Mouse (Mus musculus) CD4-positive, CD25-positive, alpha-beta regulatory T cell (primary cell): ENCODE results near the gene Pidd1. TPM values are rescaled to one million over a fixed set of nuclear protein-coding genes. Genes with fewer than 3 reads are reported as not detected.

Experiments used
- polyA plus RNA-seq: library from polyadenylated mRNA; unstranded; fragments of 100-300 nt; shearing (Covaris generic); gene quantifications from one replicate; pipeline ENCODE4 v1.2.1, GENCODE M21; 2017

The Pidd1 gene
- 12.2 TPM for polyA plus RNA-seq

GRCm38 (mm10) chr7:141443828-141444237 is at the start of gene Pidd1:
Gene Pidd1 (minus strand): TSS chr7:141444025.

GRCm38 (mm10) chr7:141475011-141475804 is 31.4 kb upstream of the Pidd1 start, which contains the start of the genes Polr2l and Tspan4:
Gene Polr2l (minus strand): TSS chr7:141475132.
Gene Tspan4 (plus strand): TSS chr7:141475240.

GRCm38 (mm10) chr7:141467230-141468030 is 23.6 kb upstream of the Pidd1 start, which contains the start of gene Cd151:
Gene Cd151 (plus strand): TSS chr7:141467392.

GRCm38 (mm10) chr7:141460391-141461113 is 16.7 kb upstream of the Pidd1 start, which contains the start of gene Cracr2b:
Gene Cracr2b (plus strand): TSS chr7:141461094.

GRCm38 (mm10) chr7:141454967-141455551 is 11.2 kb upstream of the Pidd1 start, which contains the start of gene Pnpla2:
Gene Pnpla2 (plus strand): TSS chr7:141455198.

GRCm38 (mm10) chr7:141447110-141447991 is 3.5 kb upstream of the Pidd1 start, which contains the start of gene Rplp2:
Gene Rplp2 (plus strand): TSS chr7:141447370.

GRCm38 (mm10) chr7:141437178-141438120 is 6.4 kb downstream of the Pidd1 start, which contains the start of gene Slc25a22:
Gene Slc25a22 (minus strand): TSS chr7:141437892.

GRCm38 (mm10) chr7:141429310-141429709 is 14.5 kb downstream of the Pidd1 start, which contains the start of gene Cend1:
Gene Cend1 (minus strand): TSS chr7:141429491.

GRCm38 (mm10) chr7:141413809-141414584 is 29.8 kb downstream of the Pidd1 start, which contains the start of gene Gatd1:
Gene Gatd1 (minus strand): TSS chr7:141414136.

GRCm38 (mm10) chr7:141391625-141392551 is 51.9 kb downstream of the Pidd1 start, which contains the start of gene Taldo1:
Gene Taldo1 (plus strand): TSS chr7:141392199.

Other genes starting within 250 kb of the Pidd1 start
- gene Lrrc56, start 249.9 kb downstream of the Pidd1 start, polyA plus RNA-seq, result 2.7 TPM
- 12.6 TPM for gene Lmntd2, start 229.9 kb downstream of the Pidd1 start, polyA plus RNA-seq
- gene Rassf7, start 228.2 kb downstream of the Pidd1 start, polyA plus RNA-seq, result 21.9 TPM
- gene Phrf1, start 215.2 kb downstream of the Pidd1 start, polyA plus RNA-seq, result 99.1 TPM
- 129 TPM for gene Irf7, start 177.5 kb downstream of the Pidd1 start, polyA plus RNA-seq
- not detected for gene Cdhr5, start 167.2 kb downstream of the Pidd1 start, polyA plus RNA-seq
- gene Sct, start 164.9 kb downstream of the Pidd1 start, polyA plus RNA-seq, result not detected
- not detected for gene Drd4, start 152.0 kb downstream of the Pidd1 start, polyA plus RNA-seq
- gene Deaf1, start 116.3 kb downstream of the Pidd1 start, polyA plus RNA-seq, result 71.1 TPM
- 49.0 TPM for gene Tmem80, start 116.3 kb downstream of the Pidd1 start, polyA plus RNA-seq
- 0.06 TPM for gene Eps8l2, start 105.1 kb downstream of the Pidd1 start, polyA plus RNA-seq
- gene Taldo1, start 51.8 kb downstream of the Pidd1 start, polyA plus RNA-seq, result 309 TPM
- gene Gatd1, start 29.9 kb downstream of the Pidd1 start, polyA plus RNA-seq, result 82.3 TPM
- 0.37 TPM for gene Cend1, start 14.5 kb downstream of the Pidd1 start, polyA plus RNA-seq
- 75.9 TPM for gene Slc25a22, start 6.1 kb downstream of the Pidd1 start, polyA plus RNA-seq
- gene Rplp2, start 3.3 kb upstream of the Pidd1 start, polyA plus RNA-seq, result 1,397 TPM
- gene Pnpla2, start 11.2 kb upstream of the Pidd1 start, polyA plus RNA-seq, result 75.2 TPM
- not detected for gene Cracr2b, start 17.1 kb upstream of the Pidd1 start, polyA plus RNA-seq
- 9.0 TPM for gene Cd151, start 23.4 kb upstream of the Pidd1 start, polyA plus RNA-seq
- 28.5 TPM for gene Polr2l, start 31.1 kb upstream of the Pidd1 start, polyA plus RNA-seq
- gene Tspan4, start 31.2 kb upstream of the Pidd1 start, polyA plus RNA-seq, result 1.9 TPM
- 22.6 TPM for gene Chid1, start 95.8 kb upstream of the Pidd1 start, polyA plus RNA-seq
- gene Ap2a2, start 118.1 kb upstream of the Pidd1 start, polyA plus RNA-seq, result 55.7 TPM
- not detected for gene Muc6, start 211.3 kb upstream of the Pidd1 start, polyA plus RNA-seq
- not detected for gene Muc2, start 246.3 kb upstream of the Pidd1 start, polyA plus RNA-seq